Mouse (Mus musculus): ENCODE results near the gene Fam193a. TPM values are rescaled to one million over a fixed set of nuclear protein-coding genes. Genes with fewer than 3 reads are reported as not detected.
A peak's percentile ranks its signal among the peaks of the same experiment; 100 is the strongest.

Fam193a gene
- polyA plus RNA-seq, 1 experiment from 2014 or later: 14.1 TPM

DNA sequence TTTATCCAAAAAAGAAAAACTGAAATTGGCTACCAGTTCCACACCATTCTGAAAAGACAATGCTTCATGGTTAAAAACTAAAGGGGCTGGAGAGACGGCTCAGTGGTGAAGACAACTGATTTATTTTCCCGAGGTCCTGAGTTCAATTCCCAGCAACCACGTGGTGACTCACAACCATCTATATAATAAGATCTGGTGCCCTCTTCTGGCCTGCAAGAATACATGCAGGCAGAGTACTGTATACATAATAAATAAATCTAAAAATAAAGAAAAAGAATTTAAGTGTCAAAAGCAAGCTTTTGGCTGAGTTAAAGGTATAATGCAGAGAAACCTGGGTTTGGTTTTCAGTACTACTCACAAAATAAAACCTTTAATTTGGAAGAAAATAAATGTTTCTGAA is 111.2 kb downstream of the Fam193a start:
- Histone ChIP-seq H3K9me3 (no peaks in the 10 kb centered on the region), H3K27me3 (replicated peaks) (no peaks in the 10 kb centered on the region), H3K27ac (no peak overlapping the region), H3K4me1 (no peaks in the 10 kb centered on the region), H3K4me2 (replicated peaks) (no peak overlapping the region), H3K4me3 (no peak overlapping the region), H3K36me3 (peaks cover 73% of the 10 kb centered on the region), H3K9ac (no peak overlapping the region)
- WGBS: 77% methylated on average over 3 of the region's 3 CpGs
- ATAC-seq (ENCODE audit: low FRiP score, low read depth): no peak

DNA sequence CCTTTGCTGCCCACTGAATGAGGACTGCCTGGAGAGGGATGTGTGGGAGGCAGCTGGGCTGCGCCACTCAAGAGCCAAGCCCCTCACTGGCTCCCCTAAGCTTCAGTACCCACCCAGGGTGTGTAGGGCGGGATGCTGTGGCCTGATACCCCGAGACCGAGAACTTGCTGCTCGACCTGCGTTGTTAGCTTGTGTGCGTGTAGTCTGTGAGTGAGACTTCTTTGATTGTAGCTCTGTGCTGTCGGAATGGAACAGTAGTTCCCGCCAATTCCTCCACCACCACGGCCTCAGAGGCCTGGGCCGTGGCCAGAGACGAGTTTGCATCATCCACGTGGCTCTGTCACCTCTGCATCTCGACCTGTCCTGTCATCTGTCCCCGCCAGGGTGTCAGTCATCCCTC is 116.0 kb downstream of the Fam193a start:
- Histone ChIP-seq H3K4me2 (replicated peaks) (no peak overlapping the region), H3K9ac (no peak overlapping the region), H3K4me1 (no peaks in the 10 kb centered on the region), H3K9me3 (no peaks in the 10 kb centered on the region), H3K27ac (no peak overlapping the region), H3K4me3 (no peak overlapping the region), H3K27me3 (replicated peaks) (no peaks in the 10 kb centered on the region), H3K36me3 (peaks cover 51% of the 10 kb centered on the region)
- 96% methylated on average over 15 of the region's 15 CpGs for WGBS
- ATAC-seq (ENCODE audit: low FRiP score, low read depth): no peak

DNA sequence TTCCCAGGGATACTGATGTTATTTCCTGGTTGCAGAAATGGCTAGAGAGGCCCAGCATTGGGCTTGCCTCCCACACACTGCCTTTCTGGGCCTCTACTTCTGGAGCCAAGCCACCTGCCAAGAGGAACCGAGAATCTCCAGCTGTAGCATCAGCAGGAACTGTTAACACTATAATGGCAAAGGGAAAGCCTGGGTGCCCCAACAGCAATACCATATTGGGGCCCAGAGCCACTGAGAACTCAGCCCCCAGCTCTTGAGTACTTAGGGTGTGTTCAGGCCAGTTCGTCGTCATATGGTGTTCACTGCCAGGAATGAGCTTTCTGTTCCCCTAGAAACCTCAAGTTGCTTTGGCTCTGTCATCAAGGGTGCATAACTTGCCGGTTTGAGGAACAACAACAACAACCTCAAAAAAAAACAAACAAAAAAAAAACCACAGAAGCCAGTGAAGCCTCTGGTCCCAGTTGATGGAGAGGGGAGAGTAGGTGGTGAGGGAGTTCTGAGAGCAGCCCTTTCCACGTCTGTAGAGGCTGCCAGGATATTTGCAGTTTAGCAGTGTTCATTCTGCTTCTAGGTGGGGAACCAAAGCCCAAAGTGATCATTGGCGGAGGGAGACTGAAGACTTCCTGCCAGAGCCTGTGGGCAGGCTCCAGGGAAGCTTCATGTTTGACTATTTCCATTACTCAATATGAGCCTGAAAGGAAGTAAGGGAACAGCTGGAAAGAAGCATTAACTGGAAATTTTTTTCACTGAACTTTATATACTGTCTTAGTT is 117.8 kb downstream of the Fam193a start:
- Histone ChIP-seq H3K4me3 (no peak overlapping the region), H3K9me3 (no peaks in the 10 kb centered on the region), H3K9ac (no peak overlapping the region), H3K36me3 (peaks cover 36% of the 10 kb centered on the region), H3K27me3 (replicated peaks) (no peaks in the 10 kb centered on the region), H3K4me2 (replicated peaks) (no peak overlapping the region), H3K4me1 (no peaks in the 10 kb centered on the region), H3K27ac (no peak overlapping the region)
- WGBS: 83% methylated on average over 6 of the region's 6 CpGs
- ATAC-seq (ENCODE audit: low FRiP score, low read depth): no peak

DNA sequence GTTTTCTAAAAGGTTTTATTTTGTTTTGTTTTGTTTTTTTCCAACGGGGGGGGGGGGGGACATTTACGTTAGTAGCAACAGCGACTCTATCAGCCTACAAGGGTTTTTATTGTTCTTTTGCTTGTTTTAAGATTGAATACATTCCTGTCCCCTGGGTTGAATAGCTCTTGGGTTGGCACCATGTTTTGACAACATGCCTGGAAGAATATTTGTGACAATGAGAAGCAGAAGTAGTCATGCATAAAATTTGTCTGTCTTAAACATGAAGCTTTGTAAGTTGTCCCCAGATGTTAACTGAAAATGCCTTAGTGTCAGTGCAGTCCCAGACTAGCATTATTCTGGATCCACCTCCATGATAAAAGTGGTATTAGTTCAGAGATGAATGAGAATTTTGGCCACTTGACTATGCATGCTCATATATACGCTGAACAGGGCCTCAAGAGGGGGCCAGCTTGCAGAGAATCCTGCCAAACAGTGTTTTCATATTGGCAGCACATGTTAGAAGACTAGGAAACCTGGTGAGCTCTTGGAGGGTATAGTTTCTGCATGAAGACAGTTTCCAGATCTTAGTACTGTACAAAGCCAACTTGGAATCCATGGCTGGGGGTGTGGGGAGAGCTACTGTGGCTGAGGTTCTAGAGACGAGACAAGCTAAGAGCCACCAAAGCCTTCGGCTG is 119.1 kb downstream of the Fam193a start:
- Histone ChIP-seq H3K36me3 (peaks cover 32% of the 10 kb centered on the region), H3K27ac (no peak overlapping the region), H3K27me3 (replicated peaks) (no peaks in the 10 kb centered on the region), H3K9me3 (no peaks in the 10 kb centered on the region), H3K4me3 (no peak overlapping the region), H3K9ac (no peak overlapping the region), H3K4me2 (replicated peaks) (no peak overlapping the region), H3K4me1 (no peaks in the 10 kb centered on the region)
- 85% methylated on average over 6 of the region's 6 CpGs for WGBS
- ATAC-seq (ENCODE audit: low FRiP score, low read depth): no peak

DNA sequence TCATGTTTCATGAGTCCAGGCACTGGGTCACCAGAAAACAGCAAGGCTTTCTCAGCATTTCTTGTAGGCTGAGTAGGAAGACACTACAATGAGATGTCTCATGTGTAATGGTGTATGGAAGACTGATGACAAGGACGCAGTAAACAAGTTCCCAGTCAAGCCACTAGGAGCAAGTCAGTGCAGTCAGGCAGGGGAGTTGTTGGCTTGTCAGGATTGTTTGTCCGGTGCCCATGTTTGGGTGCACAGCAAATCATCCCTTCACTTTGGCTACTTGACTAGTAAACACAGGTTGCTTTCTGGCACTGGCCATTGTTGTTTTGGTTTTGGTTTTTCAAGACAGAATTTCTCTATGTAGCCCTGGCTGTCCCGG is 119.7 kb downstream of the Fam193a start:
- Histone ChIP-seq H3K27ac (no peak overlapping the region), H3K4me2 (replicated peaks) (no peak overlapping the region), H3K4me1 (no peaks in the 10 kb centered on the region), H3K9me3 (no peaks in the 10 kb centered on the region), H3K9ac (no peak overlapping the region), H3K27me3 (replicated peaks) (no peaks in the 10 kb centered on the region), H3K4me3 (no peak overlapping the region), H3K36me3 (peaks cover 32% of the 10 kb centered on the region)
- 90% methylated on average over 3 of the region's 3 CpGs for WGBS
- no peak for ATAC-seq (ENCODE audit: low FRiP score, low read depth)

DNA sequence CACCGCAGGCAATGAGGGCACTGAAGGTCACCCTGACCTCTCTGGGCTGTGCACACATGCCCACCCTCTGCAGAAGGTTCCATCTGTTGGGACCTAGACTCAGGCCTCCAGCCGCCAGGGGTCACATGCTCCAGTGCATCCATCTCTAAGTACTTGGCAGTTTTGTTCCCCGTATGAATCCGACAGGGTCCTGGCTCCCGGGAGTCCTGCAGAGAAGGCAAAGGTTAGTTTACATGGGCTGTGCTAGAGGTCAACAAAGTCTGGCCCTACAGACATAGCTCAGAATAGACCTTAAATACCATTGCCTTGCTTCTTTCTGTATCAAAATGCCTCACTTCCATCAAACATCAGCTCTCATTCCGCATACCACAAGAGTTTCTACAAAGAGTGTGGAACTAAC is 127.0 kb downstream of the Fam193a start:
- no peak for ATAC-seq (ENCODE audit: low FRiP score, low read depth)
- 72% methylated on average over 6 of the region's 6 CpGs for WGBS
- no peaks in the 10 kb centered on the region for H3K36me3 ChIP-seq

DNA sequence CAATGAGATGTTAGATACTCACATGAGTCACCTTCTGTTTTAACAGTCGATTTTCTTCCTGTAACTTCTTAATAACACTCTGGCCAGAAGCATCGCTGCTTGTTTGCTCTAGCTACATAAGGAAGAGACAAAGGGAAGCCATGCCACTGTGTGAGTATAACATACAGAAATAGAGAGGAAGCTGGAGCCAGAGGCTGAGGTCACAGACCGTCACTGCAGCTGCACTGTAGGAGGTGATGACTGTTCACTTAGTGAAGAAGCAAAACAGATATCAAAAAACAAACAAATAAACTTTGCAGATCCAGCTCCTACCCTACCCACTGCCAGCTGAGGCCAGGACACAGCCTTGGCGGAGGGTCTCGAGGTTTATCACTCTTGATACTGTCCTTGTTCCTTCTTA is 131.2 kb downstream of the Fam193a start:
- Histone ChIP-seq H3K9me3 (no peaks in the 10 kb centered on the region), H3K4me3 (no peak overlapping the region), H3K4me1 (no peaks in the 10 kb centered on the region), H3K27me3 (replicated peaks) (no peaks in the 10 kb centered on the region), H3K9ac (no peak overlapping the region), H3K27ac (no peak overlapping the region), H3K36me3 (no peaks in the 10 kb centered on the region), H3K4me2 (replicated peaks) (no peak overlapping the region)
- 85% methylated on average over 5 of the region's 5 CpGs for WGBS
- no peak for ATAC-seq (ENCODE audit: low FRiP score, low read depth)

More for the DNA sequence above, 127.0 kb downstream of the Fam193a start:
- no peak overlapping the region for H3K4me2 ChIP-seq (replicated peaks)
- H3K9me3 ChIP-seq: no peaks in the 10 kb centered on the region
- no peak overlapping the region for H3K4me3 ChIP-seq
- H3K9ac ChIP-seq: no peak overlapping the region
- H3K27me3 ChIP-seq (replicated peaks): no peaks in the 10 kb centered on the region
- no peak overlapping the region for H3K27ac ChIP-seq
- H3K4me1 ChIP-seq: no peaks in the 10 kb centered on the region

DNA sequence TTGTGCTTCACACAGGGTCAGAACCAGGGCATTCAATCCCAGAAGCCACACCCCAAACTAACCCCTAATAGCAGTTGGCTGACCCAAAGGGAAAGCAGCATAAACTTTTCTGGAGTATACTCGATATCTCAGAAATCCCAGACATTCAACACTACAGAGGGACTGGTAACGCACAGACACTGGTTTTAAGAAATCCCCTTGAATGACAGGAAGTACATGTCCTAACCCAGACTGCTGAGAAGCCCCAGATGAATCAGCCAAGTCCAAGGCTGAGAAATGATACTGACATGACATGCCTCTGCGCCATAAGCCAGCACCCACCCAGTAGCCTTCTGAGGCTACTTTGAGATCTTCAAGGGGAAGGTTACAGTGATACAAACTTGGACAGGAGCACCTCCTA is 131.9 kb downstream of the Fam193a start:
- Histone ChIP-seq H3K4me3 (no peak overlapping the region), H3K4me2 (replicated peaks) (no peak overlapping the region), H3K27ac (no peak overlapping the region), H3K27me3 (replicated peaks) (no peaks in the 10 kb centered on the region), H3K4me1 (no peaks in the 10 kb centered on the region), H3K9ac (no peak overlapping the region), H3K36me3 (no peaks in the 10 kb centered on the region), H3K9me3 (no peaks in the 10 kb centered on the region)
- WGBS: 93% methylated on average over 3 of the region's 3 CpGs
- no peak for ATAC-seq (ENCODE audit: low FRiP score, low read depth)

DNA sequence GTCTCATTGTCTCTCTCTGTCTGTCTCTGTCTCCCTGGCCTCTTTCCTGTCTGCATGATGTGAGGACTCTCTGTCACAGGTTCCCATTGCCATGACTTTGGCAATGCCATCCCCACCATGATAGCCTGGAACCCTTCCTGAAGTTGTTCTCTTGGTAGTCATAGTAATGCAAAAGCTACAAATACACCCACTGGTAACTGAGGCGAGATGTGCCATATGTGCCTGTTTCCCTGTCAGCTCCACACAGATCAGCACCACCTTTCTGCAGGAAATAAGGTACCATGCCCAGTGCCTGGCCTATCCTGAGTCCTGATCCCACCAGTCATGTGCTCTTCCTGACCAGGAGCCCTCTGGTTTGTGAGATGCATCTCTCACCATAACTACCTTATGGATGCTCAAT is 132.7 kb downstream of the Fam193a start:
- H3K27ac ChIP-seq: no peak overlapping the region
- H3K4me1 ChIP-seq: no peaks in the 10 kb centered on the region
- H3K27me3 ChIP-seq (replicated peaks): no peaks in the 10 kb centered on the region
- H3K4me2 ChIP-seq (replicated peaks): no peak overlapping the region
- 97% methylated on average over 1 of the region's 1 CpGs for WGBS
- no peaks in the 10 kb centered on the region for H3K36me3 ChIP-seq
- H3K9me3 ChIP-seq: no peaks in the 10 kb centered on the region
- H3K4me3 ChIP-seq: no peak overlapping the region
- no peak overlapping the region for H3K9ac ChIP-seq
- no peak for ATAC-seq (ENCODE audit: low FRiP score, low read depth)

DNA sequence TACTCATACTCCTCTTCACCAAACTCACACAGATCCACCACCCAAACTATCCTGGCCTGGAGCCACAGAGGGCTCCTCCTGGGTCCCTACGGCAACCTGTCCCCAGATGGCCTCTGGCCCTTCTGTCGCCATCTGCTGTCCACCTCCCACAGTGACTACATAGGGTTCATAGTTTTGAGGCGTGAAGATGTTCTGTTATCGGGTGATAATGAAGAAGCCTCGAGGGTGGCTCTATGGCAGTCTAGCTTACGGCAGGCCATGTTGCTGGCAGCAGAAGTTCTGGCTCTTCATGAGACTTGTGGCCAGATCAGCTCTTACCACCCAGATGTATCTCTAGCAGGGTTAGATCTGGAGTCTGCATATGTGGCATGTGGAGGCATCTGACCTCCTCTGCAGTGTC is 133.1 kb downstream of the Fam193a start:
- WGBS: 82% methylated on average over 6 of the region's 6 CpGs
- Histone ChIP-seq H3K4me3 (no peak overlapping the region), H3K27me3 (replicated peaks) (no peaks in the 10 kb centered on the region), H3K4me2 (replicated peaks) (no peak overlapping the region), H3K36me3 (no peaks in the 10 kb centered on the region), H3K9ac (no peak overlapping the region), H3K27ac (no peak overlapping the region), H3K9me3 (no peaks in the 10 kb centered on the region), H3K4me1 (no peaks in the 10 kb centered on the region)
- ATAC-seq (ENCODE audit: low FRiP score, low read depth): no peak

DNA sequence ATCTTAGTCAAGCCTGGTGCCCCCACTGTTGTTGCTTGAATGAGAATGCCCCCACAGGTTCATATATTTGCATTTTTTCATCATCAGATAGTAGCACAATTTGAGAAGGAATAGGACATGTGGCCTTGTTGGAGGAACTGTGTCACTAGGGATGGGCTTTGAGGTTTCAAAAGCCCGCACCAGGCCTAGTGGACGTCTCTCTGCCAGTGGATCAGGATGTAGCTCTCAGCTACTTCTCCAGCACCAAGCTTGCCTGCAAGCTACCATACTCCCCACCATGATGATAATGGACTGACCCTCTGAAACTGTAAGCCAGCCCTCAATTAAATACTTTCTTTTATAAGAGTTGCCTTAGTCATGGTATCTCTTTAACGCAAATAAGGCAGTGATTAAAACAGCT is 142.8 kb downstream of the Fam193a start:
- H3K4me1 ChIP-seq: peaks cover 11% of the 10 kb centered on the region; the same call in 1 of the 2 replicates
- ATAC-seq (ENCODE audit: low FRiP score, low read depth): no peak
- H3K9ac ChIP-seq: no peak overlapping the region
- no peaks in the 10 kb centered on the region for H3K36me3 ChIP-seq
- WGBS: 78% methylated on average over 3 of the region's 3 CpGs
- H3K4me3 ChIP-seq: no peak overlapping the region
- no peak overlapping the region for H3K27ac ChIP-seq
- peaks cover 13% of the 10 kb centered on the region for H3K27me3 ChIP-seq (replicated peaks)
- H3K4me2 ChIP-seq (replicated peaks): no peak overlapping the region
- no peaks in the 10 kb centered on the region for H3K9me3 ChIP-seq

DNA sequence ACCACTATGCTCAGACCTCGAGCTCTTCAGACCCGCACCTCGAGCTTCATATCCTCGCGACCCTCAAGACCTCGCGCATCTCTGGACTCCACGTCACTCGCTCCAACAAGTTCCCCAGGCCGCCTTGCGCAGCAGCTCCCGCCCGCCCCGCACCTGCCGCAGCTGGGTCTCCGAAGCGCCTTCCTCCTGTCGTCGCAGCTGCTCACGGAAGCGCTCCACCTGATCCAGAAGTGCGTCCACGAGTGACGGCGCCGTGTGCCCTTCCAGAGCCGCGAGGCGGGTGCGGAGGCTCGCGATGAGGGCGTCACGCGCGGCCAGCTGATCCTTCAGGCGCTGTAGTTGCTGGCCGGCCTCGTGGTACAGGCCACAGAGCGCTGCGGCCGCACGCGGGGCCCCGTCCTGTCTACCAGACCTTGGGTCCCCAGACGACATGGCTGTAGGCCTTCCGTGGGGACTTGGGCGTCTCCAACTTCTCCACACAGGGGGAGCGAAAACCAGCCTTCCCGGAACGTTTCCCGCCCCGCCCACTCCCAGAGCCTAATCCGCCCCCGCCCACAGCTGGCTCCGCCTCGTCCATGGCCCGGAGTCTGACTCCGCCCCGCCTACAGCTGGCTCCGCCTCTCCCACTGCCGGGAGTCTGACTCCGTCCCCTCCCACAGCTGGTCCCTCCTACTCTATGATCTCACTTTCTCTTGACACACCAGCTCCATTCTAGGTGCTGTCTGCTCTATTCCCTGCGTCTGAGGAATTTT is 143.9 kb downstream of the Fam193a start, which contains the start of gene Tnip2:
Gene Tnip2, minus strand, starts transcription at position 526 of the 752 bp plus-strand sequence.
- Histone ChIP-seq H3K4me3 (peak within 1 kb of the TSS; percentile 60), H3K27ac (no peak within 1 kb of the TSS), H3K36me3 (no peaks in the 10 kb centered on the region), H3K9me3 (no peaks in the 10 kb centered on the region), H3K9ac (peak within 1 kb of the TSS; percentile 63), H3K27me3 (replicated peaks) (peaks cover 13% of the 10 kb centered on the region), H3K4me2 (replicated peaks) (peak within 1 kb of the TSS; percentile 97), H3K4me1 (peaks cover 11% of the 10 kb centered on the region; the same call in 1 of the 2 replicates)
- under 1% methylated on average over 64 of the region's 64 CpGs for WGBS
- peak; percentile 94 for ATAC-seq (ENCODE audit: low FRiP score, low read depth)
